Mouse (Mus musculus) kidney, postnatal 10 days (tissue): ENCODE measurements around the gene Fbln2.
A peak's percentile ranks its signal among the peaks of the same experiment; 100 is the strongest.

Experiments used
- DNase-seq: peaks from one replicate; pipeline ENCODE4 v3.0.0; 2021; ENCODE audit warnings: mixed read lengths

Gene Fbln2

GRCm38 (mm10) chr6:91283031-91283430 lies 70.8 kb downstream of the Fbln2 start:
- no peak for DNase-seq

GRCm38 (mm10) chr6:91284521-91285449 lies 72.5 kb downstream of the Fbln2 start:
- DNase-seq, result no peak

DNA sequence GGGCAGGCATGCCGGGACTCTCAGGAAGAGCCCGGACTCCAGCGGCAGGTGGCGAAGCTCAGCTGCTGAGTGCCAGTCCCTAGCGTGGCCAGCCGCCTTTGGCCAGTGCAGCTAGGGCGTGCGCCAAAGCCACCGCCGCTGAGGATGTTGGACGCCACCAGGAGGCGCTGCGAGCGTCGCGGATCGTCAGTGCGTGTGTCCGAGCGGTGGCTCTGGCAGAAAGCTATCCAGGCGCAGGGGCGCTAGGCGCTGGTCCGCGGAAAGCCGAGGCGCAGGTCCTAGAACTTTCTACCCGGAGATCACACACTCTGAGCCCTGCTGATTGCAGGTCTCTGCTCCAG lies 73.2 kb downstream of the Fbln2 start:
- peak; percentile 88 for DNase-seq

DNA sequence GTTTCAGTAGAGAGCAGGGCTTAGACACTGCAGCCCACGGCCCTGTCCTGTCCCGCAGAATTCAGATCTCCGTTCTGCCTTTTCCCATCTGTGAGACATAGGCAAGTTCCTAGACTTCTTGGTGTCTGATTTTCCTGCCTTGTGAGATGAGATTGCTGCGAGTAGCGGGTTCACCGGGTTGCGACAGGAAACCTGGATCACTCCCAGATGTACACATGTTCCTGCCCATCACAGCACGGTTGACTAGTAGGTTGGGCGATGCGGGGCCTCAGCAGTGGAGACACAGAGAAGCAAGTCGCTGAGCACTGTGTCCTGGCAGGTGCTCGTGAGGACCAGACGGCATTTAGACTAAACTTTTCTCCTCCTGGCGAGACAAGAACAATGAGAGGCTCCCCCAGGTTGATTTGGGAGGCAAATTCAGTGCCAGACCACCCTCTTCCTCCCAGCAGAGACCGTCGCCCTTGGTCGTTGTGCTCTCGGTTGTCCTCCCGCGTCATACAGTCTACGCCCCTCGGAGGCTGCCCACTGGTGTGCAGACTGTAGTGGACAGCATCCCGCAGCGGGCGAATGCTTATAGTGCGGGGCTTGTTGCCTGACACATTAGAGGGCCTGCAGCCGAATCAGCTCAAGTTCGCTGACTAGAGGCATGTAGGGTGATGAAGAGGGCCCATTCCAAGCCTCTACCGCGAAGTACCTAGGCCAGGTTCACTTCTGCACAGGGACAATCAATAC lies 73.7 kb downstream of the Fbln2 start:
- no peak for DNase-seq

DNA sequence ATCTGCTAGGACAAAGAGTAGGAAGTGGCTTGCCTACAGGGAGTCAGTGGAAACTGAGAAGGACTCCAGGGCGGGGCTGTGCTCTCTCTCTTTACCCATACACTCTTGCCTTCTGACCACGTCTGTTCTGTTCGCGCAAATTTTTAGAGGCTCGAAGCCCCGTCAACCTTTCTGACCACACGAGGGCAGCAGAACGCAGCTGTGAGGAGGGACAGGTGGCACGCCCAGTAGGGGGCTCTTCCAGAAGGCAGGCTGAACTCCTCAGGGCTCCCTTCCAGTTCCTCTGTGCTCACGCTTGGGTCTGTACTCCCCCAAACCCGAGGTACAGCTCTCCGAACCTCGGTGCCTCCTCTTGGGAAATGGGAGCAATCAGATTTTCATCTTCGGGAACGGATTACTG lies 74.4 kb downstream of the Fbln2 start:
- DNase-seq, result peak; percentile 87

DNA sequence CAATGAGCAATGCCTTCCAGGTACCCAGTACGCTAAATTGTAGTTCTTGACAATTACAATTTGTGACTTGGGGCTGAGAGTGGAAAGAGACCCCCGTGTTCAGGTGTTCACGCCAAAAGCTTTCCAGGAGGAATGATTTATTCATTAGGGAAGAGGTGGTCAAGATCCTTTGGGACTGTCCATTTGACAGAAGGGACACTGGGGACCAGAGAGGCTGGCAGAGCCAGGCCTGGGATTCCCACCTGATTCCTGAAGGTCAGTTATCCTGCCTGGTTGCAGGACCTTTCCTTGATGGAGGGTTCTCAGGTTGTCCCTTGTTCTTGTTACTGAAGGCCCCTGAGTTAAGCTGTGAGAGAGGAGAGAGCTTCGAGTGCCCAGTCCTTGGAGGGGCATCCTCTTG lies 74.9 kb downstream of the Fbln2 start:
- no peak for DNase-seq

- DNase-seq, result no peak
Measured at GRCm38 (mm10) chr6:91287636-91288035, 75.4 kb downstream of the Fbln2 start.

- DNase-seq, result no peak
Measured at GRCm38 (mm10) chr6:91288251-91288785, 76.1 kb downstream of the Fbln2 start.

- DNase-seq, result no peak
Measured at GRCm38 (mm10) chr6:91288961-91289360, 76.7 kb downstream of the Fbln2 start.

- no peak for DNase-seq
Measured at GRCm38 (mm10) chr6:91290937-91291336, 78.7 kb downstream of the Fbln2 start.

- no peak for DNase-seq
Measured at GRCm38 (mm10) chr6:91295431-91295830, 83.2 kb downstream of the Fbln2 start.

- no peak for DNase-seq
Measured at GRCm38 (mm10) chr6:91298828-91299227, 86.6 kb downstream of the Fbln2 start.

GRCm38 (mm10) chr6:91300079-91300478 lies 87.8 kb downstream of the Fbln2 start:
- DNase-seq, result no peak

- DNase-seq, result no peak
Measured at GRCm38 (mm10) chr6:91301839-91302238, 89.6 kb downstream of the Fbln2 start.

DNA sequence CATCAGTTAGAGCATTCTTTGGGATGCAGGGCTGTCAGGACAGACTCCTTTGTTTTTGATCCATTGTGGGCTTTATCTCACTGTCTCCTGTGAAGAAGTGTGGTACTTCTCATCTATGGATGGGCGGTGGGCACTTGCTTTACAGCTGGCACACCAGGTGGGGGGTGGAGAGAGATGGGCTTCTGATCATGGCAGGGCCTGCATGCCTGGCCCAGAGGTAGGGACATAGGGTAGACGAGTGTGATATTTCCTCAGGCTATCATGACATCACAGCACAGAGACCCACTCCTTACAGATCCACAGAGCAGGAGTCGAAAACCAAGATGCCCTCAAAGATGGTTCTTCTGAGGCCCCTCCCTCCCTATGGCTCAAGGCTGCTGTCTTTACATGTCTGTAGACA lies 90.1 kb downstream of the Fbln2 start:
- DNase-seq, result no peak

DNA sequence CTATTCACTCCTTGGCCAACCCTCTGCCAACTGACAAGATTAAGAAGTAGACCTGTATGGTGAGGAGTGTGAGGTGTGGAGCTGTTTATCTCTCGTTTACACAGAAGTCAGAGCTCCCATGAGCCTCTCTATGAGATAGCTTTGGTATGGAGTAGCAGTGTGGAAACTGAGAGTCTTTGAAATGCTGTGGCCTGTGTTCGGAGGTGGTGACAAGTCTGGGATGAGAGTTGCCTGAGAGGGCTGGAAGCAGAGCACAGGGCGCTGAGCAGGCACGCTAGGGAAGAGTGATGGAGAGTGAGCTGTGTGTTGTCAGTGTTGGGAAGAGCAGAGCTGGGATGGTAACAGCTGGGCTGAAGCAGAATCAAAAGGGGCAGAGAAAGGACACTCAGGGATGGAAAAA lies 91.9 kb downstream of the Fbln2 start:
- DNase-seq, result no peak

- peak; percentile 24 for DNase-seq
Measured at GRCm38 (mm10) chr6:91307972-91308371, 95.7 kb downstream of the Fbln2 start.

DNA sequence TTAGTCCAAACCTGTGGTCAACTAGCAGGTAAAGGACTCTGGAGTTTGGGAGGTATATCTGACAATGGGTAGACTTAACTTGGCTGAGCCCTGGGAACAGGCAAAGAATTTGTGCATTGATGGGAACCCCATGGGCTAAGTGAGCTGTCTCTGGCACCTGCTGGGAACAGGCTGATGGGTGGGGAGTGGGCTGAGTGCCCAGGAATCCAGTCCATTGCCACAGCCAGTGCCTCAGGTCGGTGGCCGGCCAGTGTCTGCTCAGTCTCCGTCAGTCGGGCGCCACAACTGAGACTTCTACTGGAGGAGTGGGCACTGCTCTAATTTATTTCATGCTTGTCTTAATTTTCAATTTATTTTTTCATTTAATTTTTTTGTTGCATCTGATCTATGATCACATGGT lies 98.9 kb downstream of the Fbln2 start:
- no peak for DNase-seq

- no peak for DNase-seq
Measured at GRCm38 (mm10) chr6:91312491-91312890, 100.2 kb downstream of the Fbln2 start.
